Mouse (Mus musculus): Measurements from ENCODE around the gene Ptpn13. TPM values are rescaled to one million over a fixed set of nuclear protein-coding genes. Genes with fewer than 3 reads are reported as not detected.

Ptpn13 gene
- polyA plus RNA-seq, 1 experiment from 2014 or later: 14.9 TPM

DNA sequence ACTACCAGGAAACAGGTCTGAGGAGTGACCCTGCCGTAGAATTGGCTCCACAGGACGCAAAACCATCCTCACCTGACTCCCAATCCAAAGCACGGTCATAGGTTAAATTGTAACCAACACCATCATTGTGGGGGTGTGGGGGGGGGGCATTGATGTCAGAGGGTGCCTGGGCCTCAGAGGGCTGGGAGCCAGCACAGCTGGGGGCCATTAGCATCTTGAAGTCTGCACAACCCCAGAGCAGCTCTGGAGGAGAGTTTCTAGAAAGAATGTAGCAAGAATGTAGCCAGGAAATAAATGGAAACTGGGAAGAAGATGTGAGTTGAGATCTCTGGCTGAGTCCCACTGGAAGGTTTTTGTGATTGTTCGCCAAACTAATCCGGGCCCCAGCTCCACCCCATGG is 173.9 kb downstream of the Ptpn13 start:
- Histone ChIP-seq H3K9ac (ENCODE audit: low read length) (no peak overlapping the region), H3K27ac (ENCODE audit: low read length) (no peak overlapping the region), H3K27me3 (ENCODE audit: control insufficient read depth, insufficient read depth, low read depth, low read length) (no peaks in the 10 kb centered on the region), H3K9me3 (ENCODE audit: control insufficient read depth, low read length) (no peaks in the 10 kb centered on the region), H3K4me3 (ENCODE audit: low read length) (no peak overlapping the region), H3K4me2 (ENCODE audit: low read depth, low read length) (no peak overlapping the region), H3K36me3 (ENCODE audit: control insufficient read depth, insufficient read depth, low read length) (no peaks in the 10 kb centered on the region), H3K4me1 (replicated peaks; ENCODE audit: control insufficient read depth, insufficient read depth, low read length) (peaks cover 16% of the 10 kb centered on the region)
- peak; percentile 22; the same call in 1 of the 2 replicates for ATAC-seq (ENCODE audit: low read depth)
- 78% methylated on average over 5 of the region's 5 CpGs for WGBS

DNA sequence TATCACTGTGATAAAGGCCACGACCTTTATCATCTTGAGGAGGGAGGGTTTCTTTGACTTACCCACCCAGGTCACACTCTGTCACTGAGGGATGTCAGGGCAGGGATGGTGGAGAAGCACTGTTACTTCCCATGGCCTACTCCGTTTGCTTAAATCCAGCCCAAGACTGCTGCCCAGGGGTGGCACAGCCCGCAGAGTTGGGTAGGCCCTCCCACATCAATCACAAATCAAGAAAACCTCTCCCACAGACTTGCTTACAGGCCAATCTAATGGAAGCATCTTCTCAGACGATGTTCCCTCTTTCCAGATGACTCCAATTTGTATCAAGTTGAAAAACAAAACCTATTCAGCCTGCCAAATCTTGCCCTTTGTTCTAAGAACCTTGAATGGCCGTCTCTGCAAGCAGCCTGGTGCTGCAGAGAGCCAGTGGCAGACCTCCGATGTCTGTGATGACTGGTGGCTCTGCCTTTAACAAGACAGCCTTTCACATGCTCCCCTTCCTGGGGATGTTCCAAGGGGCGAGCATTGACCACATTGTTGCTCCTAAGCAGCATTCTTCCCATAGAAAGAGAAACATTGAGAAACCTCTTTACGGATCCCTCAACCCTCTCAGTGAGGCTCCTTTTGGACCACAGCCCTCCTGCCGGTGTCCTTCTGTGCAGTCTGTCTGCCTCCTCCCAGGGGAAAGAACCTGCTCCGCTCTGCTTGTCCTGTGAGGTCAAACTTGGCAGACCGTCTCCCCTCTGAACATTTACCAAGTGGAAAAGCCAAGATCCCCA is 178.3 kb downstream of the Ptpn13 start:
- Histone ChIP-seq H3K27me3 (ENCODE audit: control insufficient read depth, insufficient read depth, low read depth, low read length) (no peaks in the 10 kb centered on the region), H3K36me3 (ENCODE audit: control insufficient read depth, insufficient read depth, low read length) (no peaks in the 10 kb centered on the region), H3K9me3 (ENCODE audit: control insufficient read depth, low read length) (no peaks in the 10 kb centered on the region), H3K9ac (ENCODE audit: low read length) (no peak overlapping the region), H3K4me1 (replicated peaks; ENCODE audit: control insufficient read depth, insufficient read depth, low read length) (peaks cover 5% of the 10 kb centered on the region; the same call in 1 of the 2 replicates), H3K4me3 (ENCODE audit: low read length) (no peak overlapping the region), H3K4me2 (ENCODE audit: low read depth, low read length) (no peak overlapping the region), H3K27ac (ENCODE audit: low read length) (0 out of 2 replicates have a peak overlapping the region, but pooled peaks have one; percentile 22)
- ATAC-seq (ENCODE audit: low read depth): no peak; the same call in 1 of the 2 replicates
- WGBS: 66% methylated on average over 11 of the region's 11 CpGs

DNA sequence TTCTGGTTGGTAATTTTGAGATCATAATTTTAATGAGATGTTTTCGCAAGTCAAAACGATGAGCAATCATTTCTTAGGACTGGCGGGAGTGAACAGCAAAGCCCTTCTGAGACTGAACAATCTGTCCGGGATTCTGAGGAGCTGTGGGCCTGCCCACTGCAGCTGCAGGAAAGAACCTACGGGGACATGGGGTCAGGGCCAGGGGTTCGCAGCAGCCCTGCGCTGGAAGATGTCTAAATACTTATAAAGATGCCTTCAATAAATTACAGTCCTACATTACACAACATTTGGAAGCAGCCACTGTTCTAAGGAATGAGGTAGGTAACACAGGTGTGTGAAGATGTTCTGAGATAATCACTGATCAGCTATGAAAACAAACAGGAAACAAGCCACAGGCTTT is 180.7 kb downstream of the Ptpn13 start:
- Histone ChIP-seq H3K27ac (ENCODE audit: low read length) (no peak overlapping the region), H3K27me3 (ENCODE audit: control insufficient read depth, insufficient read depth, low read depth, low read length) (no peaks in the 10 kb centered on the region), H3K36me3 (ENCODE audit: control insufficient read depth, insufficient read depth, low read length) (no peaks in the 10 kb centered on the region), H3K4me2 (ENCODE audit: low read depth, low read length) (no peak overlapping the region), H3K4me3 (ENCODE audit: low read length) (no peak overlapping the region), H3K9me3 (ENCODE audit: control insufficient read depth, low read length) (no peaks in the 10 kb centered on the region), H3K9ac (ENCODE audit: low read length) (no peak overlapping the region), H3K4me1 (replicated peaks; ENCODE audit: control insufficient read depth, insufficient read depth, low read length) (peaks cover 3% of the 10 kb centered on the region; the same call in 1 of the 2 replicates)
- no peak for ATAC-seq (ENCODE audit: low read depth)
- 76% methylated on average over 7 of the region's 7 CpGs for WGBS

GRCm38 (mm10) chr5:103610148-103610547 is 185.2 kb downstream of the Ptpn13 start:
- no peak for ATAC-seq (ENCODE audit: low read depth)
- WGBS: 56% methylated on average over 5 of the region's 5 CpGs
- H3K27me3 ChIP-seq (ENCODE audit: control insufficient read depth, insufficient read depth, low read depth, low read length): no peaks in the 10 kb centered on the region

DNA sequence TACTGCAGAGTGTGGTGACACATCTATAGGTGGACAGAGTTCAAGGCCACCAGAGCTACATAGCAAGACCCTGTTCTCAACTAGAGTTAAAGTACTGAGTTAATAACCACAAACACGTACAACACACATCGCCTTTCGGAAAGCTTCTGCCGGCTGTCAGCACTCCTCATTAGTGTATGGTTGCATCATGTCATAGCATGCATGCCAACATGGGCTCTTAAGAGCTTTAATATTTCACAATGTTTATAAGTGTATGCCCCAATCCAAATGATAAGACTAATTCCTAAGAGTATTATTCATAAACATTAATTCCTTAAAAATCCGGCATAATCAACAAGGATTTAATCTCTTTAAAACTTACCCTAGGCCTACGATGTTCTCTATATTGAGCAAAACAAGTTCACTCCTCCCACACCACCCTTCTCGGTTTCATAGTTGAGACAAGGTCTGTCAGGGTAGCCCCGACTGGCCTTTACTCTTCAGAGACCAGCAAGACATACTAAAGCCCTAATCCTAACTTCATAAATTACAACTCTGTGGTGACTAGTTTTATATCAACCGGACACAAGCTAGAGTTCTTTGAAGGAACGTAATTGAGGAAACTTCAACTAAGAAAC is 186.0 kb downstream of the Ptpn13 start:
- Histone ChIP-seq H3K9ac (ENCODE audit: low read length) (no peak overlapping the region), H3K4me1 (replicated peaks; ENCODE audit: control insufficient read depth, insufficient read depth, low read length) (peaks cover 3% of the 10 kb centered on the region; the same call in 1 of the 2 replicates), H3K27me3 (ENCODE audit: control insufficient read depth, insufficient read depth, low read depth, low read length) (no peaks in the 10 kb centered on the region), H3K9me3 (ENCODE audit: control insufficient read depth, low read length) (no peaks in the 10 kb centered on the region), H3K27ac (ENCODE audit: low read length) (peak overlapping the region; percentile 72), H3K36me3 (ENCODE audit: control insufficient read depth, insufficient read depth, low read length) (no peaks in the 10 kb centered on the region), H3K4me2 (ENCODE audit: low read depth, low read length) (no peak overlapping the region), H3K4me3 (ENCODE audit: low read length) (no peak overlapping the region)
- WGBS: 64% methylated on average over 10 of the region's 10 CpGs
- peak; percentile 88 for ATAC-seq (ENCODE audit: low read depth)

More at GRCm38 (mm10) chr5:103610148-103610547, 185.2 kb downstream of the Ptpn13 start:
- Histone ChIP-seq H3K4me1 (replicated peaks; ENCODE audit: control insufficient read depth, insufficient read depth, low read length) (peaks cover 3% of the 10 kb centered on the region; the same call in 1 of the 2 replicates), H3K4me3 (ENCODE audit: low read length) (no peak overlapping the region), H3K36me3 (ENCODE audit: control insufficient read depth, insufficient read depth, low read length) (no peaks in the 10 kb centered on the region), H3K27ac (ENCODE audit: low read length) (0 out of 2 replicates have a peak overlapping the region, but pooled peaks have one; percentile 5), H3K9me3 (ENCODE audit: control insufficient read depth, low read length) (no peaks in the 10 kb centered on the region), H3K4me2 (ENCODE audit: low read depth, low read length) (no peak overlapping the region), H3K9ac (ENCODE audit: low read length) (no peak overlapping the region)

GRCm38 (mm10) chr5:103612316-103612715 is 187.3 kb downstream of the Ptpn13 start:
- no peak for ATAC-seq (ENCODE audit: low read depth)
- Histone ChIP-seq H3K4me2 (ENCODE audit: low read depth, low read length) (no peak overlapping the region), H3K27ac (ENCODE audit: low read length) (no peak overlapping the region), H3K4me1 (replicated peaks; ENCODE audit: control insufficient read depth, insufficient read depth, low read length) (peaks cover 3% of the 10 kb centered on the region; the same call in 1 of the 2 replicates), H3K4me3 (ENCODE audit: low read length) (no peak overlapping the region), H3K36me3 (ENCODE audit: control insufficient read depth, insufficient read depth, low read length) (no peaks in the 10 kb centered on the region), H3K27me3 (ENCODE audit: control insufficient read depth, insufficient read depth, low read depth, low read length) (no peaks in the 10 kb centered on the region), H3K9ac (ENCODE audit: low read length) (no peak overlapping the region), H3K9me3 (ENCODE audit: control insufficient read depth, low read length) (no peaks in the 10 kb centered on the region)
- WGBS: 76% methylated on average over 7 of the region's 7 CpGs

DNA sequence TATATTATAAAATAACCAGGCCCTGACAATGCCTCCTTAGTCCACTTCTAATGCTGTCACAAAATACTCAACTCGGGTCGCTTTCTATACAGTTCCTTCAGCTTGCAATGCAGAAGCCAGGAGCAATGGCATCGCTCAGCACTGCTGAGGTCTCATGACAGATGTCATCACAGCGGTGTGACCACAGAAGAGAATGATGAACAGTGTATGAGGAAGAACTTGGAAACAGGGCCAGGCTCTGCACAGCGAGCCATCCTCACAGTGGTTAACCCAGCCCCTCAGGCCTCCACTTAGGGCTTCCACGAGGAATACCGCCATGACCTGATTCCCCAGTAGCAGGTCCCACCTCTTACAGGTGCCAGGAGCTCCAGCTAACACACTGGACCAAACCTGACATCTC is 189.4 kb downstream of the Ptpn13 start:
- 77% methylated on average over 7 of the region's 7 CpGs for WGBS
- H3K27ac ChIP-seq (ENCODE audit: low read length): no peak overlapping the region
- no peaks in the 10 kb centered on the region for H3K36me3 ChIP-seq (ENCODE audit: control insufficient read depth, insufficient read depth, low read length)
- H3K4me3 ChIP-seq (ENCODE audit: low read length): no peak overlapping the region
- H3K27me3 ChIP-seq (ENCODE audit: control insufficient read depth, insufficient read depth, low read depth, low read length): no peaks in the 10 kb centered on the region
- ATAC-seq (ENCODE audit: low read depth): no peak
- H3K9me3 ChIP-seq (ENCODE audit: control insufficient read depth, low read length): no peaks in the 10 kb centered on the region
- peaks cover 7% of the 10 kb centered on the region for H3K4me1 ChIP-seq (replicated peaks; ENCODE audit: control insufficient read depth, insufficient read depth, low read length)
- H3K4me2 ChIP-seq (ENCODE audit: low read depth, low read length): no peak overlapping the region
- no peak overlapping the region for H3K9ac ChIP-seq (ENCODE audit: low read length)

GRCm38 (mm10) chr5:103617191-103617590 is 192.2 kb downstream of the Ptpn13 start:
- 64% methylated on average over 9 of the region's 9 CpGs for WGBS
- peaks cover 26% of the 10 kb centered on the region for H3K4me1 ChIP-seq (replicated peaks; ENCODE audit: control insufficient read depth, insufficient read depth, low read length)
- ATAC-seq (ENCODE audit: low read depth): no peak

GRCm38 (mm10) chr5:103620301-103620973 is 195.4 kb downstream of the Ptpn13 start:
- no peaks in the 10 kb centered on the region for H3K9me3 ChIP-seq (ENCODE audit: control insufficient read depth, low read length)
- peak overlapping the region; percentile 36 for H3K4me2 ChIP-seq (ENCODE audit: low read depth, low read length)
- H3K4me3 ChIP-seq (ENCODE audit: low read length): no peak overlapping the region
- H3K27me3 ChIP-seq (ENCODE audit: control insufficient read depth, insufficient read depth, low read depth, low read length): no peaks in the 10 kb centered on the region
- ATAC-seq (ENCODE audit: low read depth): peak; percentile 96
- H3K4me1 ChIP-seq (replicated peaks; ENCODE audit: control insufficient read depth, insufficient read depth, low read length): peaks cover 35% of the 10 kb centered on the region
- no peaks in the 10 kb centered on the region for H3K36me3 ChIP-seq (ENCODE audit: control insufficient read depth, insufficient read depth, low read length)
- H3K27ac ChIP-seq (ENCODE audit: low read length): peak overlapping the region; percentile 98
- H3K9ac ChIP-seq (ENCODE audit: low read length): 0 out of 2 replicates have a peak overlapping the region, but pooled peaks have one; percentile 26
- WGBS: 20% methylated on average over 12 of the region's 12 CpGs

More at GRCm38 (mm10) chr5:103617191-103617590, 192.2 kb downstream of the Ptpn13 start:
- no peak overlapping the region for H3K4me3 ChIP-seq (ENCODE audit: low read length)
- H3K27ac ChIP-seq (ENCODE audit: low read length): no peak overlapping the region
- no peaks in the 10 kb centered on the region for H3K36me3 ChIP-seq (ENCODE audit: control insufficient read depth, insufficient read depth, low read length)
- no peaks in the 10 kb centered on the region for H3K9me3 ChIP-seq (ENCODE audit: control insufficient read depth, low read length)
- H3K9ac ChIP-seq (ENCODE audit: low read length): no peak overlapping the region
- no peak overlapping the region for H3K4me2 ChIP-seq (ENCODE audit: low read depth, low read length)
- no peaks in the 10 kb centered on the region for H3K27me3 ChIP-seq (ENCODE audit: control insufficient read depth, insufficient read depth, low read depth, low read length)
